Mouse (Mus musculus): ENCODE data around the gene Pip4k2a.
"Not testable (repeated sequence)": the region's sequence is repeated elsewhere in the genome, so short reads cannot be mapped to it uniquely, and the experiment has no call there.

The Pip4k2a gene

DNA sequence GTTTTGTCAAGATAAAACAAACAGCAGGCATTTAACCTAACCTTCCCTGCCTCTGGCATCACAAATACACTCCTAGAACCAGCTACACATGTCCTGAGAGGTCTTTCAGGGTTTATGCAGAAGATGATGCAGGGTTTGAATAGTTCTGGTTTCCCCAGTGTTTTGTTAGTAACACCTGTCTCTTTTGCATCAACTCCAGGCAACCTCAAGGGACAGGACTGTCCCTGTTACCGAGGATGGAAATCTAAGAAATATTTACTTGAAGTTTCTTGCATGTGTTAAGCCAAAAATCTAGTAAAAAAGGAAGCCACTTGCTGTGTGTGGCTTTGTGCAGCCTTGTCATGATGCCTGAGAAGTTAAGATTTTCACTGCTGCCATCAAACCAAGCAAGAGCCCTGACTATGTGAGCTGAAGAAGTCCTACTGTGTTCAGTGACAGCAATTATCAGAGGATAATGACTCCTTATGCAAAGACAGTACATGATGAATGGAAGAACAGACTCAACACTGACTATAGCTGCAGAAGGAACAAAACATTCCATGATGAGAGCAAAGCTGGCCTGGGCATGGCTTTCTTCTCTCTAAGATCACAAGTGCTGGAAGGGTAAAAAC lies 76.3 kb downstream of the Pip4k2a start:
- DNase-seq = no peak

DNA sequence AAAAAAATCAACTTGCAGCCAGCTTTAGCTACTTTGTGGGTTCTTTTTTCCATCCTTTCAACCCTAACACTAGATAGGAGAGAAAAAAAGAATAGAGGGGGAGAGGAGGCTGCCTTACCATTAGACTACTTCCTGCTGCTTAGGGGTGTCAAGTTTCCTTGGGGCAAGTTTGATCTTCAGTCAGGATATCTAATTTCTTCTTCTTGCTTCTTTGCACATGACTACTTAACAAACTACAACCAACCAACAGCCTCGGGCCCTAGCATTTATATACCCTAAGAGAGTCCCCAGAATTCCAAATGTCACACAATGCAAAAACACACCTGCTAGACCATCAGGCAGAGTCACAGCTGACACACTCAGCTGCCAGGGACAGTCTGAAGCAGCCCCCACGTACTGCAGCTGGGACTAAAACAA lies 77.5 kb downstream of the Pip4k2a start:
- no peak for DNase-seq

DNA sequence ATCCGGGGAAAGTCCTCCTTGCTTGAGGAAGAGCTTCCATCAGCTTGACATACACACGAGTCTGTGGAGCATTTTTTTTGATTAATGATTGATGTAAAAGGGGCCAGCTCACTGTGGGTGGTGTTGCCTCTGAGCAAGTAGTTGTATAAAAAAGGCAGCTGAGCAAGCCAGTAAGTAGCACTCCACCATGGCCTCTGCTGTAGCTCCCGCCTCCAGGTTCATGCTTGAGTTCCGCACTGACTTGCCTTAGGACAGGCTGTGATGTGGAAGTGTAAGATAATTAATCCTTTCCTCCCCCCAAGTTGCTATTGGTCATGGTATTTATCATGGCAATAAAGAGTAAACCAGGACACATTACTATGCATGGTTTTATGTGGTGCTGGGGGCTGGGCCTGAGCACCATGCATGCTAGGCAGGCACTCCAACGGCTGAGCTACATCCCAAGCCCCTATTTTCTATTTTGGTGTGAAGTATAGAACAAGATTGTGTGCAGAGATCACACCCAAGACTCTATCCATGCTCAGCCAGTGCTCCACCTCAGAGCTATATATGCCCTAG lies 78.0 kb downstream of the Pip4k2a start:
- DNase-seq = no peak

DNA sequence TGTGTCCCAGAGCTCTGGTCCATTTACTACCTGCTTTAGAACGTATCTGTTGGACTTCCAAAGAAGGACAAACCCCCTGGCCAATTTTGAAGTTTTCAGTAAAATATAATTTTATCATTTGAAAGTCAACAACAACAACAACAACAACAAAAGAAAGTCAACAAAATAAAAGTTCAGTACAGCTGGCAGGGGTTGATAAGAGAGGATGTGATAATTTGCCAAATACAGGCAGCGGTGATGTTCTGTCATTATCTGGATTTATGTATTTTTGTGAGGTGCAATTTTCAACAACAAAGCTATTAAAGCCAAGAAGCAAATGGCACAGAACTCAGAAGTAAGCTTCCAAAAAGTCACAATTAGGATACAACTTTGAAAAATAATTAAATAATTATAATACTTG lies 80.1 kb downstream of the Pip4k2a start:
- no peak for DNase-seq

GRCm38 (mm10) chr2:18917380-18917750 lies 80.6 kb downstream of the Pip4k2a start:
- no peak for DNase-seq

DNA sequence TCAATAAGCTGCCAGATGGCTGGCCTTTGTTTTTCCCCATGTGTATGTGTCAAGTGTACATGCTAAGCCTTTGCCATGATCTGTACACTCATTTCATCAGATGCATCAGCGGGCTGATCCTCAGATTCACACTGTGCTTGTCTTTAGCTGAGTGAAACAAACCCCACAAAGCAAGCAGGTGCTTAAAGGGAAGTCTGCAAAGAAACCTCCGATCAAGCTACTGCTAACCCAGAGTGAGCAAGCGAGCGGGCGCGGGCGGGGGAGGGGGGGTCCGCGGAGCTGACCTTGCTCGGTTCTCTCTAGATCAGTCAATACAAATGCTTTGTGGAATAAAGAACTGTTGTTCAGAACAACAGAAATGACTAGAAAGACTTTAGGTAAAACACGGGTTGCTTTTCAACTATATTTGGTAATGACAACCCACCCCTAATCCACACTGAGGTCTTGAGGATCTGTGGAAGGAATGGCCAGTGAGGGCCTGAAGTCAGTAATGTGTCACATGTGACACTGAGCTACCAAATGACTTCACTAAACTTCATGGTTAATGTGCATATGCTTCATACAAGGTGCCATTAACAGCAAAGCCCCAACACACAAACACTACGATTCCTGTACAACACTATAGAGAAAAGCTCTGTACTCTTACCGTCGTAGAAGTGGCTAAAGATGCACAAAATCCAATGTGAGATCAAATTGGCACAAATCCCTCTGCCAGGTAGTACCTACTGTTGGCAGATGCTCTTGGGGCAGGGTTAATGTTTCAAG lies 81.1 kb downstream of the Pip4k2a start:
- no peak for DNase-seq

- no peak for DNase-seq
Measured at GRCm38 (mm10) chr2:18916042-18916407, 81.9 kb downstream of the Pip4k2a start.

DNA sequence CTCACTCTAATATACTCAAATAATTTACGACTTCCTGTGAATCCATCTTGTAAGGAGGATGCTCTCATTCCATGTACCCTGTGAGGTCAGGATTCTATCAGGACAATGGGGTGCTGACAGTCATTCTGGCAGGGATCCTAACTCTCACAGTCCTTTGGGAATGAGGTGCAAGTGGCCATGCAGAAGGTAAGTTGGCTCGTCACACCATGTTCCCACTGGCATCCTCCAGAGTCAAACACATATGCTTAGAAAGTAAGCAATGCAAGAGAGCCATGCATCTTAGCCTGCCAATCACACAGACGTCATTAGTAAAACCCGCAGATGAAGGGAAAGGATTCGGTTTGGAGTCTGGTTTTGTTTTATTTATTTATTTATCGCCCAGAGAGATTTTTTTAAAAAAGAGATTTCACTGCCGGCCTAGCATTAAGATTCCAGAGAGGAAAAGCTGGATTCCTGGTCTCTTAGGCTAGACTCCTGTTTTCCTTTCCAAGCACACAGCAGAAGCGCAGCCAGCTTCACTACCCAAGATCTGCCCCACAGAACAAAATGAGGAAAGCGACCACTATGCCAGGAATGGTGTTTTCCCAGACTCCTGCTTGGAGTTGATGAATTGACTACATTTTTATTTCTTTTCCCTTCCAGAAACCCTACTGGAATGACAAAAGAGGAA lies 82.4 kb downstream of the Pip4k2a start:
- DNase-seq = no peak

DNA sequence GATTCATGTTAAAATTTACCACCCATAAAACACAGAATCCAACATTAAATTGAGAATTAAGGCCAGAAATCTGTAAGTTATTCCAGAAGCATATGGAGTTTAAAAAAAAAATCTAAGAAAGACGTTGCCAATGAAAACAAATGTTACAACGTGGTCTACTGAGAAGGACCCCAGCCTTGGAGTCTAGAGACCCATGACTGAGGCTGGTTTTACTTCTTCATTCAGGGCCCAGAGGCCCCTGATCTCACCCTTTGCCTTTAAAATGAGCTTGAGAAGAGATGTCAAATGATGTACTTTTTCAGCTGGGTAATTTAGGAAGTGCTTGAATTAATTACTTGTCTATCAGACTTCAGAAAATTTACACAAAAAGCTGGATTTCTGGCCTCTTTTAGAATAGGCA lies 83.2 kb downstream of the Pip4k2a start:
- DNase-seq = no peak

DNA sequence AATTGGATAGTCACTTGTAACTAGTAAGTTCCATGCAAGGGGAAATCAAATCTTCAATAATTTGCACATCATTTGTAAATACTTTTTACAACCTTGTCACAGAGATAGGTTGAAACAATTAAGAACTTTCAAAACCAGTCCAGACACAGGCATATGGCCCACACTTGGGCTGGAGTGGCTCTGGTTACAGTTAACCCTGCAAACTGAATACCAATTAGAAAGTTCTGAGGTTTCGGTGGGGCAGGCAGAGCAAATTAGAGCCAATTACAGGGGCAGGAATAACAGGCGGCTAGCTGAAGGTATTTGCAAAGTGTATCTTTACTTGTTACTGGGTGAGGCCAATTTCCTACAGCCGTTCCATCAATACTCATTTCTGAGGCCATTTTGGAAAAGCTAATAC lies 84.3 kb downstream of the Pip4k2a start:
- no peak for DNase-seq

DNA sequence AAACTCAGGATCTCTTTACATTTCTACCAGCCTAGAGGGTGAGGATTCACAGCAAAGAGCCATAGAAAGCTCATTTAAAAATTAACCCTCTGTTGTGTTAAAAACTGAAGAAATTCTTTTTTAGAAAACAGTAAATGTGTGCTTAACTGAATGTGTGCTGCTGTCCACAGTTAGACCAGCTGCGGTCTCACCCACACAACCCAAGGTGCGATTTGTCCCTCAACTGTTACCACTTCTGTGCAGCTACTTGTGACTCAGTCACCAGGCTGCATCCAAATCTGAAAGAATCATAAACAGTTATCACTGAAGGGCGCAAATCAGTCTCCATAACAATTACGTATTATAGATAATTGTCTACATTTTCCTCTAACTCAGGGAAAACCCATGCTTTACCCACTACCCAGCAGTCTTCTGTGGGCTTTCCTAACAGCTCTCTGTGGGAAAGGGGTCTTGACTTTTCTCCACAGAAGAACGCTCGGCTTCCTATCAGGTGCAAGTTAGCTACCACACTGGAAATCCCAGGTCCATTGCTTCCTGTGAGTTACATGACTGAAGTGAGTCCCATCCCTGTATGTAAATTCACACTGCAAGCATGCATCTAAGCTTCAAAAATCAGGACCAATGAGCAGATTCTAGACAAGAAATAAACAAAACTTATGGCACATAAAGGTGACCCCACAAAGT lies 86.5 kb downstream of the Pip4k2a start:
- DNase-seq = no peak

GRCm38 (mm10) chr2:18910209-18910608 lies 87.7 kb downstream of the Pip4k2a start:
- no peak for DNase-seq

DNA sequence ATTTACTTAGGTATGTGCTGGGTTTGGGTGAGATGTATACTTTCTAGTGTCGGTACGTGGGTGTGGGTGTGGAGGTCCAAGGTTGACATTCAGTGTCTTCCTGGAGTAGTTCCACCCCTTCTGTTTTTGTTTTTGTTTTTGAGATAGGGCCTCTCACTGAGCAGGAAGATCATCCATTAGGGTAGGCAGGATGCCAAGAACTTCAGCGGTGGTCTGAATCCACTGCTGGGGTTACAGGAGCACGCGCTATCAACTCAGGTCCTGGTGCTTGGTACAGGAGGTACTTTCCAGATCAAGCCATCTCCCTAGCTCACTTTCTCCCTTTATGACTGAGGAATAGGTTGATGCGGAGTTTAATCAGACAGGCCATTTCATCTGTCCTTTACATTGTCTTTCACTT lies 88.2 kb downstream of the Pip4k2a start:
- DNase-seq = no peak

GRCm38 (mm10) chr2:18907269-18907668 lies 90.7 kb downstream of the Pip4k2a start:
- DNase-seq = no peak

GRCm38 (mm10) chr2:18906421-18907084 lies 91.4 kb downstream of the Pip4k2a start:
- DNase-seq = peak; percentile 36

- DNase-seq = no peak
Measured at GRCm38 (mm10) chr2:18903301-18904068, 94.4 kb downstream of the Pip4k2a start.

DNA sequence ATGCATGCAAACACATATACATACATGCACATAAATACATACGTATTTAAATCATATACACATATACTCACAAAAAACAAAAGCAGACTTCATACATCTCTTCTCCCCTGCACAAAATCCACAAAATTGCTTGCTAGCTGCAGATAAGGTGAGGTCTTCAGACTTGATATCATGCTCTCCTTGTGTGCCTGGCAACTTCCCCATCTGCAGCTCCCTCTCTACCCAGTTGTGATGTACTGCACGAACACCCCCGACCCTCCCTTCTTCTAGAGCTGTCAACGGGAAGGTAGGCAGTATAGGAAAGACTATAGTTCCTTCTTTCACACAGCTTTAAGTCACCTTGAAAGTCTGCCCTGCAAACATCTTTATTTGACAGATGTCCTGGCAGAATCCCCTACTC lies 96.8 kb downstream of the Pip4k2a start:
- no peak for DNase-seq

- DNase-seq = no peak
Measured at GRCm38 (mm10) chr2:18900635-18901034, 97.3 kb downstream of the Pip4k2a start.

GRCm38 (mm10) chr2:18897742-18898256 lies 100.1 kb downstream of the Pip4k2a start:
- DNase-seq = no peak

- DNase-seq = no peak
Measured at GRCm38 (mm10) chr2:18896015-18896414, 101.9 kb downstream of the Pip4k2a start.

- DNase-seq = not testable (repeated sequence)
Measured at GRCm38 (mm10) chr2:18893336-18893735, 104.6 kb downstream of the Pip4k2a start.

All from cerebellum, adult 9-10 months (tissue).